19 mouse cellular contexts compared by ENCODE assay signal in genomic region chr1:178838696-178839320, GRCm38 (mm10).
DNase-seq lines count a peak whose midpoint lies in the region; ATAC-seq and TF ChIP-seq lines count a peak whose summit lies in the region.
"Had no signal": no experiment of that assay in that cellular context is flagged by ENCODE, and none has a peak within 500 bp of the region (broad histone marks: within the 10 kb centered on the region; RNA-seq: fewer than 3 reads in every experiment).

No protein-coding gene starts in this region.

- 0 out of 2 replicates have a peak, but pooled peaks have one; percentile 33 for ATAC-seq in heart, embryonic 12.5 days (ENCODE audit: insufficient number of reproducible peaks, low FRiP score)
- no peak for ATAC-seq in inflammation-experienced regulatory T-cells, adult 6 months
- ATAC-seq: activated CD4-positive, CD25-positive, alpha-beta regulatory T cell, adult 4 months; liver, postnatal 0 days had no signal

- 0 out of 2 replicates have a peak overlapping the region, but pooled peaks have one; percentile 40 for H3K9ac ChIP-seq in heart, embryonic 12.5 days
- H3K9ac ChIP-seq: hindbrain, embryonic 15.5 days; liver, postnatal 0 days; neural tube, embryonic 13.5 days had no signal

- H3K4me2 ChIP-seq in heart, embryonic 12.5 days = no peak overlapping the region
- H3K4me2 ChIP-seq: hindbrain, embryonic 15.5 days; neural tube, embryonic 13.5 days had no signal

- no peaks in the 10 kb centered on the region for H3K36me3 ChIP-seq in heart, embryonic 12.5 days
- H3K36me3 ChIP-seq: forebrain, embryonic 10.5 days; G1E; hindbrain, embryonic 15.5 days; neural tube, embryonic 13.5 days had no signal

- H3K4me3 ChIP-seq in left cerebral cortex, adult 2 months = no peak overlapping the region
- H3K4me3 ChIP-seq in heart, embryonic 12.5 days = no peak overlapping the region
- H3K4me3 ChIP-seq: forebrain, embryonic 10.5 days; hindbrain, embryonic 15.5 days; neural tube, embryonic 13.5 days had no signal

- no peak overlapping the region for H3K27ac ChIP-seq in left cerebral cortex, adult 2 months
- peak overlapping the region; percentile 14 for H3K27ac ChIP-seq in heart, embryonic 12.5 days (ENCODE audit: poor library complexity, severe bottlenecking)
- H3K27ac ChIP-seq: forebrain, embryonic 10.5 days; hindbrain, embryonic 15.5 days; kidney, postnatal 0 days; neural tube, embryonic 13.5 days; stomach, postnatal 0 days had no signal

- DNase-seq in heart, adult 11 months = peak; percentile 83
- no peak for DNase-seq in heart, postnatal 14 days
- peak; percentile 34 for DNase-seq in left cerebral cortex, postnatal 4 days
- no peak for DNase-seq in left cerebral cortex, adult 2 months (ENCODE audit: extremely low spot score in 1 of 2, low spot score in 2 of 2)
- DNase-seq in heart, postnatal 4 days = peak; percentile 16
- no peak for DNase-seq in ovary, postnatal 14 days (ENCODE audit: low spot score)
- DNase-seq: adrenal gland, postnatal 10 days; cerebellum, adult 11 months; kidney, adult 18-20 months; liver, postnatal 0 days had no signal

- TF ChIP-seq CTCF in left cerebral cortex, adult 2 months (IDR thresholded peaks at IDR 0.05) = no peak

- no peaks in the 10 kb centered on the region for H3K9me3 ChIP-seq in heart, embryonic 12.5 days (replicated peaks)
- H3K9me3 ChIP-seq: forebrain, embryonic 10.5 days; G1E; hindbrain, embryonic 15.5 days; neural tube, embryonic 13.5 days had no signal

- no peaks in the 10 kb centered on the region for H3K27me3 ChIP-seq in heart, embryonic 12.5 days (replicated peaks)
- H3K27me3 ChIP-seq: hindbrain, embryonic 15.5 days; neural tube, embryonic 13.5 days had no signal

- 34% methylated on average over 10 of the region's 10 CpGs for WGBS in heart, embryonic 12.5 days

- intact Hi-C loops in heart, postnatal 14 days (cut with DNase I) = no loop called here
- intact Hi-C loops in left cerebral cortex, postnatal 4 days (cut with DNase I) = no loop called here
- intact Hi-C loops in left cerebral cortex, adult 2 months (cut with DNase I) = no loop called here

- H3K4me1 ChIP-seq in heart, embryonic 12.5 days (replicated peaks) = peaks cover 40% of the 10 kb centered on the region
- H3K4me1 ChIP-seq: forebrain, embryonic 10.5 days had no signal

Comparison
In these comparisons a context has a peak if more than half of its experiments do, and no peak if none do; other contexts are left out.
1. DNase-seq: peak in heart, adult 11 months (single experiment), left cerebral cortex, postnatal 4 days (single experiment) and heart, postnatal 4 days (single experiment); none in heart, postnatal 14 days (0 of 2), left cerebral cortex, adult 2 months (0 of 2) and ovary, postnatal 14 days (single experiment).